Mouse (Mus musculus) erythroblast, embryonic 14.5 days (primary cell): ENCODE data around the gene Rab3c. TPM values are rescaled to one million over a fixed set of nuclear protein-coding genes. Genes with fewer than 3 reads are reported as not detected.

Source experiments
- H3K27me3 ChIP-seq: 2 replicates; pipeline ENCODE4 v1.6.1; 2012; ENCODE audit warnings: inconsistent platforms; ENCODE audit not compliant: control insufficient read depth
- H3K36me3 ChIP-seq: 2 replicates; pipeline ENCODE4 v1.6.1; 2012; ENCODE audit warnings: mild to moderate bottlenecking, inconsistent platforms; ENCODE audit not compliant: control insufficient read depth
- H3K4me1 ChIP-seq: 2 replicates; pipeline ENCODE4 v1.6.1; 2012; ENCODE audit warnings: inconsistent platforms; ENCODE audit not compliant: control insufficient read depth
- H3K4me3 ChIP-seq: replicated peaks from 2 replicates; pipeline ENCODE3; 2012; ENCODE audit warnings: moderate library complexity, mild to moderate bottlenecking, inconsistent platforms
- H3K9me3 ChIP-seq: 2 replicates; pipeline ENCODE4 v1.6.1; 2012; ENCODE audit warnings: low read length, inconsistent platforms, mixed read lengths; ENCODE audit not compliant: control insufficient read depth
- GATA1 ChIP-seq: IDR thresholded peaks from 2 replicates; pipeline ENCODE4 v1.6.1; 2012; ENCODE audit warnings: low read length, inconsistent platforms, mixed read lengths
- TAL1 ChIP-seq: IDR thresholded peaks from 3 replicates; pipeline ENCODE4 v1.6.1; 2012; ENCODE audit warnings: low read length, inconsistent platforms, mixed read lengths
- polyA plus RNA-seq: library from polyadenylated mRNA; stranded (reverse); fragments of >175 nt; gene quantifications from 2 replicates; pipeline ENCODE4 v1.2.3, GENCODE M21; 2012

Rab3c gene
- polyA plus RNA-seq, 1 experiment = not detected

GRCm38 (mm10) chr13:110211526-110212075 is 69.2 kb downstream of the Rab3c start:
- Histone ChIP-seq H3K27me3 (no peaks in the 10 kb centered on the region), H3K4me3 (no peak overlapping the region), H3K36me3 (no peaks in the 10 kb centered on the region)

GRCm38 (mm10) chr13:110198906-110199305 is 81.9 kb downstream of the Rab3c start:
- Histone ChIP-seq H3K4me1 (no peaks in the 10 kb centered on the region), H3K36me3 (no peaks in the 10 kb centered on the region), H3K4me3 (no peak overlapping the region), H3K9me3 (no peaks in the 10 kb centered on the region), H3K27me3 (no peaks in the 10 kb centered on the region)
- TF ChIP-seq GATA1 (no peak), TAL1 (no peak)

More at GRCm38 (mm10) chr13:110211526-110212075, 69.2 kb downstream of the Rab3c start:
- TF ChIP-seq GATA1 (no peak), TAL1 (no peak)
- no peaks in the 10 kb centered on the region for H3K4me1 ChIP-seq
- H3K9me3 ChIP-seq = no peaks in the 10 kb centered on the region

- H3K9me3 ChIP-seq = no peaks in the 10 kb centered on the region
- no peak overlapping the region for H3K4me3 ChIP-seq
- H3K36me3 ChIP-seq = no peaks in the 10 kb centered on the region
- H3K27me3 ChIP-seq = no peaks in the 10 kb centered on the region
- H3K4me1 ChIP-seq = no peaks in the 10 kb centered on the region
- no peak for TF ChIP-seq GATA1
- no peak for TF ChIP-seq TAL1
Measured at GRCm38 (mm10) chr13:110190039-110190438, 90.8 kb downstream of the Rab3c start.

- TF ChIP-seq GATA1 (no peak), TAL1 (no peak)
- Histone ChIP-seq H3K9me3 (no peaks in the 10 kb centered on the region), H3K27me3 (no peaks in the 10 kb centered on the region), H3K36me3 (no peaks in the 10 kb centered on the region), H3K4me3 (no peak overlapping the region), H3K4me1 (no peaks in the 10 kb centered on the region)
Measured at GRCm38 (mm10) chr13:110184963-110185685, 95.7 kb downstream of the Rab3c start.

GRCm38 (mm10) chr13:110175651-110176050 is 105.1 kb downstream of the Rab3c start:
- Histone ChIP-seq H3K27me3 (no peaks in the 10 kb centered on the region), H3K4me1 (no peaks in the 10 kb centered on the region), H3K36me3 (no peaks in the 10 kb centered on the region), H3K4me3 (no peak overlapping the region), H3K9me3 (no peaks in the 10 kb centered on the region)
- TF ChIP-seq GATA1 = no peak
- TF ChIP-seq TAL1 = no peak

GRCm38 (mm10) chr13:110169669-110170068 is 111.1 kb downstream of the Rab3c start:
- H3K9me3 ChIP-seq = no peaks in the 10 kb centered on the region
- H3K36me3 ChIP-seq = no peaks in the 10 kb centered on the region
- H3K27me3 ChIP-seq = no peaks in the 10 kb centered on the region
- no peaks in the 10 kb centered on the region for H3K4me1 ChIP-seq
- TF ChIP-seq TAL1 (no peak), GATA1 (no peak)
- no peak overlapping the region for H3K4me3 ChIP-seq

- TF ChIP-seq TAL1 (no peak), GATA1 (no peak)
- H3K27me3 ChIP-seq = no peaks in the 10 kb centered on the region
- H3K4me3 ChIP-seq = no peak overlapping the region
- no peaks in the 10 kb centered on the region for H3K9me3 ChIP-seq
- H3K36me3 ChIP-seq = no peaks in the 10 kb centered on the region
- H3K4me1 ChIP-seq = no peaks in the 10 kb centered on the region
Measured at GRCm38 (mm10) chr13:110169152-110169551, 111.6 kb downstream of the Rab3c start.

GRCm38 (mm10) chr13:110168570-110168969 is 112.2 kb downstream of the Rab3c start:
- H3K27me3 ChIP-seq = no peaks in the 10 kb centered on the region
- H3K4me1 ChIP-seq = no peaks in the 10 kb centered on the region
- H3K9me3 ChIP-seq = no peaks in the 10 kb centered on the region
- no peak for TF ChIP-seq TAL1
- no peak for TF ChIP-seq GATA1
- H3K36me3 ChIP-seq = no peaks in the 10 kb centered on the region
- H3K4me3 ChIP-seq = no peak overlapping the region

- no peaks in the 10 kb centered on the region for H3K4me1 ChIP-seq
- H3K9me3 ChIP-seq = no peaks in the 10 kb centered on the region
- no peaks in the 10 kb centered on the region for H3K27me3 ChIP-seq
- no peak overlapping the region for H3K4me3 ChIP-seq
- no peak for TF ChIP-seq GATA1
- no peak for TF ChIP-seq TAL1
- H3K36me3 ChIP-seq = no peaks in the 10 kb centered on the region
Measured at GRCm38 (mm10) chr13:110166622-110167330, 114.0 kb downstream of the Rab3c start.
